Mouse (Mus musculus): ENCODE results near the gene Olfr1133. TPM values are rescaled to one million over a fixed set of nuclear protein-coding genes. Genes with fewer than 3 reads are reported as not detected.
"Not testable (repeated sequence)": the region's sequence is repeated elsewhere in the genome, so short reads cannot be mapped to it uniquely, and the experiment has no call there.

Olfr1133 gene
- total RNA-seq (2021) = not detected

DNA sequence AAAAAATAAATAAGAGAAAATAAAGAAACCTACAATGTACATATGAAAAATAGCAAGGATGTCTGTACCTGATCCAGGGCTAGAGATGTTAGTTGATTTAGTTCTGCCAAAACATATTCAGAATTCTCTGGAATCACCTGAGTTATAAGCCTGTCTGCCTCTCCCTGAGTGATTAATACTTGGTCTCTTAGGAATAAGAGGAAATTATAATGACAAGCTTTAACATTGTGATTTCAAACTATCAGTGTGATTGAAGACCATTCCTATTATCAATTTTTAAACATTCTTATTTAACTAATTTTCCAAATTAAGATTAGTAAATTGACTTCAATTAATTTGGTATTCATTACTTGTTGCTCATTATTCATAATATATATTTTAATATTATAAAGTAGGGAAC, at the start of gene Olfr1133:
Gene Olfr1133, minus strand, starts transcription at position 101 of the 400 bp plus-strand sequence.
- intact Hi-C loops (cut with DNase I) = no loop called here
- DNase-seq (ENCODE audit: low spot score in 2 of 2) = no peak

DNA sequence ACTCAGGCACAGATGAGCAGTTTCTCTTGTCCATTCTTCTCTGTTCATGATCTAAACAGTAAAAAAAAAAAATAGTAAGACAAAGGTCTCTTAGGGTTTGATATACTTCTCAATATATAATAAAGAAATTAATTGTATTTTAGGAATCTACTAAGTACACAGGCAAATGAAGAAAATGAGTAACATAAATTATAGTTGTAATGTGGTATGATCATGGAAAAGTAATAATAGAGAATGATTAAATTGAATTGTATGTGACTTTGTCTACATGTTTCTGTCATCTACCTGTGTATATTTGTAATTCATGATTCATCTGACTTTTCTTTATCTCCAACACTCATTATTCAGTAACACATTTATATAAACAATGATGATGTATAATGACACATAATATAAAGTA, 46.7 kb upstream of the Olfr1133 start, which contains the start of gene Olfr1136:
Gene Olfr1136, minus strand, starts transcription at position 101 of the 400 bp plus-strand sequence.
- intact Hi-C loops (cut with DNase I) = no loop called here
- no peak for DNase-seq (ENCODE audit: low spot score in 2 of 2)

DNA sequence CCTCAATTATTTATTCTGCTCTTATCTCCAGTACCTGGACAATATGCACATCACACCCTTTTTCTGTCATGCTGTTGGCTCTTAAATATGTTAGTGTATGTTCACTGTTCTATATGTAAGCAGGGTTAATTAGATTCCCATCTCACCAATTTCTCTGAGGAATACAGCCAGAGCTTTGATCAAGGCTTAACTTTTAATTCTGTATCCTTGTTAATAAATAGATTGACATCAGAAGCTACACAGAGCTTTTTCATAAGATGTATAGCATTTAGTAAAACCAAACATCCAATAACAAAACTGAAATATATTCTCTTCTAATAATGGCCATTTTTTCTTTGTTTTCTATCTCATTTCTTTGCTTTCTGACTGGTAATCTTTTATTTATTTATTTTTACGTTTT, 26.4 kb upstream of the Olfr1133 start, which contains the start of gene Olfr1135:
Gene Olfr1135, minus strand, starts transcription at position 101 of the 400 bp plus-strand sequence.
- no peak for DNase-seq (ENCODE audit: low spot score in 2 of 2)
- intact Hi-C loops (cut with DNase I) = no loop called here

GRCm38 (mm10) chr2:87658360-87658759, 11.2 kb upstream of the Olfr1133 start, which contains the start of gene Olfr1134:
Gene Olfr1134 (minus strand): TSS chr2:87658460.
- intact Hi-C loops (cut with DNase I) = no loop called here
- DNase-seq (ENCODE audit: low spot score in 2 of 2) = no peak

DNA sequence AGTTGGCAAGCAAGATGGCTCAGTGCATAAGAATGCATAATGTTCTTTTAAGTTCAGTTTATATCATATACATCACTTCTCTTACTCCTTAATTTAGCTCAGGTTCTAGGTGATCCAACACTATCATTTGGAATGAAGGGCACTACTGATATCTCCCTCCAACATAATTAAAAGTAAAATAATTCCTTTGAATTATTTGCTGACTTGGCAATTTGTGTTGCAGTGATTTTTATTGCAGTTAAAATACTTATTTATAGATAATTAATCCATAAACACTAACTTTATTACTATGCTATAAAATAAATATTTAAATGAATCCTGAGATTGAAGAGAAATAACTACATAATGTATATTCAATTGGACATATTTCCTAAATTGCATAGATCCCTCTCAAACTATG, 4.7 kb downstream of the Olfr1133 start:
- intact Hi-C loops (cut with DNase I) = no loop called here
- no peak for DNase-seq (ENCODE audit: low spot score in 2 of 2)

GRCm38 (mm10) chr2:87637435-87637834, 9.7 kb downstream of the Olfr1133 start, which contains the start of gene Olfr1132:
Gene Olfr1132 (minus strand): TSS chr2:87637535.
- intact Hi-C loops (cut with DNase I) = no loop called here
- DNase-seq (ENCODE audit: low spot score in 2 of 2) = no peak

DNA sequence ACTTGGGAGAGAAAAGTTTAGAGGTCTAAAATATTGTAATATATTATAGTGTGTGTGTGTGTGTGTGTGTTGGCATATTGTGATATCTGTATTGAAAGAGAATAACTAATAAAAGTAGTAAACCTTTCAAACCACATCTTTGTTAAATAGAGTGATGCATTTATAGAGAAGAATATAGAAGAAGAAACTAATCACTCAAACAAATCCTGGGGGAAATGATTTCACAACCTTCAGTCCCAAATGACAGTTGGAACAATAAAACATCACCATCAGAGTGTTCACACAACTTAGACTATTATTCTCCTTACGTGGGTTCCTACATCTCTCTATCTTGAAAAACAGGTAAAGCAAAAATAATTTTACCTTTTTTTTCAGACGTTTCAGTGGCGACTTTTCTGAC, 20.4 kb downstream of the Olfr1133 start, which contains the start of gene Olfr1131:
Gene Olfr1131, plus strand, starts transcription at position 301 of the 400 bp plus-strand sequence.
- intact Hi-C loops (cut with DNase I) = no loop called here
- DNase-seq (ENCODE audit: low spot score in 2 of 2) = no peak

- intact Hi-C loops (cut with DNase I); DNase-seq (ENCODE audit: low spot score in 2 of 2): not testable (repeated sequence)
Observed at GRCm38 (mm10) chr2:87605912-87606311, 41.3 kb downstream of the Olfr1133 start, which contains the start of gene Olfr1130. Gene Olfr1130 (plus strand): TSS chr2:87606212.

Other genes with a start within 250 kb of the Olfr1133 start
- gene Olfr1123, start 230.7 kb downstream of the Olfr1133 start, total RNA-seq (2021) = not detected
- gene Olfr1124, start 217.1 kb downstream of the Olfr1133 start, total RNA-seq (2021) = not detected
- not detected for gene Olfr1126, start 193.4 kb downstream of the Olfr1133 start, total RNA-seq (2021)
- gene Pramel7, start 150.3 kb downstream of the Olfr1133 start, total RNA-seq (2021) = not detected
- gene Pramel6, start 140.8 kb downstream of the Olfr1133 start, total RNA-seq (2021) = not detected
- gene Olfr153, start 115.6 kb downstream of the Olfr1133 start, total RNA-seq (2021) = not detected
- not detected for gene Olfr1128, start 101.8 kb downstream of the Olfr1133 start, total RNA-seq (2021)
- gene Olfr1129, start 73.5 kb downstream of the Olfr1133 start, total RNA-seq (2021) = not detected
- gene Olfr1130, start 41.2 kb downstream of the Olfr1133 start, total RNA-seq (2021) = not detected
- not detected for gene Olfr1131, start 20.3 kb downstream of the Olfr1133 start, total RNA-seq (2021)
- not detected for gene Olfr1132, start 9.8 kb downstream of the Olfr1133 start, total RNA-seq (2021)
- not detected for gene Olfr1134, start 11.1 kb upstream of the Olfr1133 start, total RNA-seq (2021)
- gene Olfr1135, start 26.3 kb upstream of the Olfr1133 start, total RNA-seq (2021) = not detected
- gene Olfr1136, start 46.6 kb upstream of the Olfr1133 start, total RNA-seq (2021) = not detected
- gene Olfr1137, start 65.8 kb upstream of the Olfr1133 start, total RNA-seq (2021) = not detected
- not detected for gene Olfr1138, start 92.6 kb upstream of the Olfr1133 start, total RNA-seq (2021)
- gene Olfr1140, start 96.4 kb upstream of the Olfr1133 start, total RNA-seq (2021) = not detected
- gene Olfr1141, start 106.6 kb upstream of the Olfr1133 start, total RNA-seq (2021) = not detected
- not detected for gene Olfr152, start 132.1 kb upstream of the Olfr1133 start, total RNA-seq (2021)
- gene Olfr1143, start 153.2 kb upstream of the Olfr1133 start, total RNA-seq (2021) = not detected
- gene Olfr1145, start 162.4 kb upstream of the Olfr1133 start, total RNA-seq (2021) = not detected
- gene Olfr1148, start 183.2 kb upstream of the Olfr1133 start, total RNA-seq (2021) = not detected
- not detected for gene Olfr1150-ps1, start 196.6 kb upstream of the Olfr1133 start, total RNA-seq (2021)
- not detected for gene Olfr1151, start 208.5 kb upstream of the Olfr1133 start, total RNA-seq (2021)
- not detected for gene Olfr1152, start 219.1 kb upstream of the Olfr1133 start, total RNA-seq (2021)
- gene Olfr1153, start 247.6 kb upstream of the Olfr1133 start, total RNA-seq (2021) = not detected